Mouse (Mus musculus) cortical plate, adult 2 months (tissue): Measurements from ENCODE around the gene Frs3.

Experiments used
- CTCF ChIP-seq: fragments of 200-500 bp; IDR thresholded peaks from 2 replicates; pipeline ENCODE4 v1.5.1; 2011; ENCODE audit warnings: mild to moderate bottlenecking, control low read depth, low read length; ENCODE audit not compliant: insufficient read depth; ENCODE audit errors: extremely low read depth
- POLR2A ChIP-seq: fragments of 200-500 bp; IDR thresholded peaks from 2 replicates; pipeline ENCODE4 v1.6.1; 2011; ENCODE audit warnings: mild to moderate bottlenecking, low read length, control low read depth; ENCODE audit not compliant: insufficient read depth; ENCODE audit errors: extremely low read depth

DNA sequence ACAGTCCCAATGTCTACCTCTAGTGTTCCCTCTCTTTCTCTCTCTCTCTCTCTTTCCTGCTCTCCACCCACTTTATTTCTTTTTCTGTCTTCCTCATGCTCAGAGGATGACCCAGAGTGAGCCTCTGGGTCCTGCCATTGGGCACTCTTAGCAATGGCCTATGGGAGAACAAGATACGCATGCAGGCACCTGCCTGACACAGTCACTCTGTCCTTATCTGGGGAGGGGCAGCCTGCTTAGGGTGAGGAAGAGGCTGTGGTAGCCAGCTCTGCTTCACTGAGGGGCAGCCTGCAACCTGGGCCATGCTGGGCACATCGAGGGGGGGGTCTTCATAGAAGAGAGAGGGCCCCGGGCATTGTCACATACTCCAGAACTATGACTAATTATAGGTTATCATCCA lies 60.8 kb downstream of the Frs3 start:
- TF ChIP-seq CTCF, result no peak
- no peak for TF ChIP-seq POLR2A
